Mouse (Mus musculus) hindbrain, embryonic 15.5 days (tissue): ENCODE measurements at regions not wholly inside any gene's neighbourhood (a gene's known extent, or its start where the extent isn't known, plus 50 kb on each side); places are given as distances from the start of the nearest gene placed in this dataset.

ENCODE experiments used
- ATAC-seq: fragments of 200-750 bp; cut with Nextera tagmentation; 2 replicates; pipeline ENCODE4 v1.8.0; 2017; ENCODE audit warnings: low read depth, moderate number of reproducible peaks, moderate TSS enrichment; ENCODE audit not compliant: low FRiP score
- H3K27ac ChIP-seq: fragments of 300-500 bp; sonication (generic); replicated peaks from 2 replicates; pipeline ENCODE4 v1.5.1; 2015; ENCODE audit warnings: mild to moderate bottlenecking, inconsistent platforms
- H3K27me3 ChIP-seq: fragments of 300-500 bp; sonication (generic); 2 replicates; pipeline ENCODE4 v1.6.1; 2015; ENCODE audit warnings: control low read depth, inconsistent platforms
- H3K36me3 ChIP-seq: fragments of 300-500 bp; sonication (generic); 2 replicates; pipeline ENCODE4 v1.6.1; 2015; ENCODE audit warnings: control low read depth, inconsistent platforms
- H3K4me1 ChIP-seq: fragments of 300-500 bp; sonication (generic); replicated peaks from 2 replicates; pipeline ENCODE4 v1.6.1; 2015; ENCODE audit warnings: control low read depth, inconsistent platforms
- H3K4me2 ChIP-seq: fragments of 300-500 bp; sonication (generic); 2 replicates; pipeline ENCODE4 v1.6.1; 2015; ENCODE audit warnings: moderate library complexity, mild to moderate bottlenecking, inconsistent platforms
- H3K4me3 ChIP-seq: fragments of 300-500 bp; sonication (generic); 2 replicates; pipeline ENCODE4 v1.5.1; 2015; ENCODE audit warnings: mild to moderate bottlenecking, inconsistent platforms
- H3K9ac ChIP-seq: fragments of 300-500 bp; sonication (generic); 2 replicates; pipeline ENCODE4 v1.6.1; 2015; ENCODE audit warnings: inconsistent platforms
- H3K9me3 ChIP-seq: fragments of 300-500 bp; sonication (generic); 2 replicates; pipeline ENCODE4 v1.6.1; 2016; ENCODE audit warnings: control low read depth, inconsistent platforms
- WGBS: fragments of 180-500 bp; shearing (Covaris S2); methylation state at CpG from one replicate; pipeline ENCODE4 v1.1.7; 2015; 5-methylcytosine and 5-hydroxymethylcytosine counted together

- WGBS: 93% methylated on average over 6 of the region's 6 CpGs
- no peak for ATAC-seq
- H3K27ac ChIP-seq: no peak overlapping the region
- H3K4me3 ChIP-seq: no peak overlapping the region
- no peak overlapping the region for H3K9ac ChIP-seq
- no peaks in the 10 kb centered on the region for H3K4me1 ChIP-seq
- H3K27me3 ChIP-seq: no peaks in the 10 kb centered on the region
- H3K36me3 ChIP-seq: no peaks in the 10 kb centered on the region
- H3K4me2 ChIP-seq: no peak overlapping the region
- no peaks in the 10 kb centered on the region for H3K9me3 ChIP-seq
Measured at GRCm38 (mm10) chr8:46391678-46392077, 79.2 kb upstream of the Acsl1 start.

GRCm38 (mm10) chr8:46393296-46393695 is 77.5 kb upstream of the Acsl1 start:
- H3K4me3 ChIP-seq: no peak overlapping the region
- no peak overlapping the region for H3K27ac ChIP-seq
- H3K36me3 ChIP-seq: no peaks in the 10 kb centered on the region
- no peak for ATAC-seq
- no peaks in the 10 kb centered on the region for H3K27me3 ChIP-seq
- no peak overlapping the region for H3K4me2 ChIP-seq
- WGBS: 85% methylated on average over 5 of the region's 5 CpGs
- no peak overlapping the region for H3K9ac ChIP-seq
- no peaks in the 10 kb centered on the region for H3K4me1 ChIP-seq
- no peaks in the 10 kb centered on the region for H3K9me3 ChIP-seq

GRCm38 (mm10) chr8:46394750-46395149 is 76.1 kb upstream of the Acsl1 start:
- ATAC-seq: no peak
- 84% methylated on average over 5 of the region's 5 CpGs for WGBS
- Histone ChIP-seq H3K36me3 (no peaks in the 10 kb centered on the region), H3K4me3 (no peak overlapping the region), H3K4me1 (no peaks in the 10 kb centered on the region), H3K4me2 (no peak overlapping the region), H3K9me3 (no peaks in the 10 kb centered on the region), H3K9ac (no peak overlapping the region), H3K27ac (no peak overlapping the region), H3K27me3 (no peaks in the 10 kb centered on the region)

GRCm38 (mm10) chr8:46395348-46395747 is 75.5 kb upstream of the Acsl1 start:
- 92% methylated on average over 1 of the region's 1 CpGs for WGBS
- H3K36me3 ChIP-seq: no peaks in the 10 kb centered on the region
- ATAC-seq: no peak

GRCm38 (mm10) chr8:46397081-46397480 is 73.8 kb upstream of the Acsl1 start:
- Histone ChIP-seq H3K9me3 (no peaks in the 10 kb centered on the region), H3K4me2 (no peak overlapping the region), H3K4me3 (no peak overlapping the region), H3K9ac (no peak overlapping the region), H3K36me3 (no peaks in the 10 kb centered on the region), H3K27me3 (no peaks in the 10 kb centered on the region), H3K4me1 (no peaks in the 10 kb centered on the region), H3K27ac (no peak overlapping the region)
- no peak for ATAC-seq
- 78% methylated on average over 2 of the region's 2 CpGs for WGBS

More at GRCm38 (mm10) chr8:46395348-46395747, 75.5 kb upstream of the Acsl1 start:
- no peak overlapping the region for H3K4me3 ChIP-seq
- no peak overlapping the region for H3K4me2 ChIP-seq
- no peak overlapping the region for H3K27ac ChIP-seq
- H3K9ac ChIP-seq: no peak overlapping the region
- H3K4me1 ChIP-seq: no peaks in the 10 kb centered on the region
- H3K9me3 ChIP-seq: no peaks in the 10 kb centered on the region
- no peaks in the 10 kb centered on the region for H3K27me3 ChIP-seq

GRCm38 (mm10) chr8:46397777-46398176 is 73.1 kb upstream of the Acsl1 start:
- Histone ChIP-seq H3K4me1 (no peaks in the 10 kb centered on the region), H3K4me2 (no peak overlapping the region), H3K4me3 (no peak overlapping the region), H3K27me3 (no peaks in the 10 kb centered on the region), H3K9me3 (no peaks in the 10 kb centered on the region), H3K36me3 (no peaks in the 10 kb centered on the region), H3K9ac (no peak overlapping the region), H3K27ac (no peak overlapping the region)
- 73% methylated on average over 8 of the region's 8 CpGs for WGBS
- no peak for ATAC-seq

GRCm38 (mm10) chr8:46400595-46400994 is 70.2 kb upstream of the Acsl1 start:
- Histone ChIP-seq H3K4me2 (no peak overlapping the region), H3K4me3 (no peak overlapping the region), H3K27me3 (no peaks in the 10 kb centered on the region), H3K27ac (no peak overlapping the region), H3K36me3 (no peaks in the 10 kb centered on the region), H3K4me1 (no peaks in the 10 kb centered on the region), H3K9me3 (no peaks in the 10 kb centered on the region), H3K9ac (no peak overlapping the region)
- 77% methylated on average over 6 of the region's 6 CpGs for WGBS
- ATAC-seq: no peak

- Histone ChIP-seq H3K9me3 (no peaks in the 10 kb centered on the region), H3K4me2 (no peak overlapping the region), H3K9ac (no peak overlapping the region), H3K4me1 (no peaks in the 10 kb centered on the region), H3K4me3 (no peak overlapping the region), H3K27ac (no peak overlapping the region), H3K27me3 (no peaks in the 10 kb centered on the region), H3K36me3 (no peaks in the 10 kb centered on the region)
- WGBS: 92% methylated on average over 5 of the region's 5 CpGs
- no peak for ATAC-seq
Measured at GRCm38 (mm10) chr8:46403877-46404560, 66.8 kb upstream of the Acsl1 start.

- Histone ChIP-seq H3K27me3 (no peaks in the 10 kb centered on the region), H3K27ac (no peak overlapping the region), H3K4me1 (no peaks in the 10 kb centered on the region), H3K9me3 (no peaks in the 10 kb centered on the region), H3K4me3 (no peak overlapping the region), H3K4me2 (no peak overlapping the region), H3K36me3 (no peaks in the 10 kb centered on the region), H3K9ac (no peak overlapping the region)
- ATAC-seq: no peak
- 95% methylated on average over 7 of the region's 7 CpGs for WGBS
Measured at GRCm38 (mm10) chr8:46408886-46409285, 62.0 kb upstream of the Acsl1 start.

- no peak overlapping the region for H3K27ac ChIP-seq
- H3K27me3 ChIP-seq: no peaks in the 10 kb centered on the region
- H3K9me3 ChIP-seq: no peaks in the 10 kb centered on the region
- 59% methylated on average over 2 of the region's 2 CpGs for WGBS
- no peak overlapping the region for H3K4me3 ChIP-seq
- no peak overlapping the region for H3K9ac ChIP-seq
- no peak overlapping the region for H3K4me2 ChIP-seq
- no peak for ATAC-seq
- H3K36me3 ChIP-seq: no peaks in the 10 kb centered on the region
- H3K4me1 ChIP-seq: no peaks in the 10 kb centered on the region
Measured at GRCm38 (mm10) chr8:46409296-46409695, 61.5 kb upstream of the Acsl1 start.

- no peak overlapping the region for H3K9ac ChIP-seq
- H3K27me3 ChIP-seq: no peaks in the 10 kb centered on the region
- no peaks in the 10 kb centered on the region for H3K9me3 ChIP-seq
- no peak overlapping the region for H3K4me3 ChIP-seq
- no peaks in the 10 kb centered on the region for H3K4me1 ChIP-seq
- H3K4me2 ChIP-seq: no peak overlapping the region
- no peaks in the 10 kb centered on the region for H3K36me3 ChIP-seq
- 89% methylated on average over 11 of the region's 11 CpGs for WGBS
- ATAC-seq: no peak
- no peak overlapping the region for H3K27ac ChIP-seq
Measured at GRCm38 (mm10) chr8:46411877-46412625, 58.8 kb upstream of the Acsl1 start.

- WGBS: 83% methylated on average over 9 of the region's 9 CpGs
- no peak overlapping the region for H3K9ac ChIP-seq
- no peaks in the 10 kb centered on the region for H3K36me3 ChIP-seq
- H3K9me3 ChIP-seq: no peaks in the 10 kb centered on the region
- no peak overlapping the region for H3K27ac ChIP-seq
- no peaks in the 10 kb centered on the region for H3K4me1 ChIP-seq
- no peaks in the 10 kb centered on the region for H3K27me3 ChIP-seq
- ATAC-seq: no peak
- H3K4me2 ChIP-seq: no peak overlapping the region
- H3K4me3 ChIP-seq: no peak overlapping the region
Measured at GRCm38 (mm10) chr8:46413349-46414024, 57.4 kb upstream of the Acsl1 start.
